Mouse (Mus musculus): ENCODE measurements around the gene Hk1.

DNA sequence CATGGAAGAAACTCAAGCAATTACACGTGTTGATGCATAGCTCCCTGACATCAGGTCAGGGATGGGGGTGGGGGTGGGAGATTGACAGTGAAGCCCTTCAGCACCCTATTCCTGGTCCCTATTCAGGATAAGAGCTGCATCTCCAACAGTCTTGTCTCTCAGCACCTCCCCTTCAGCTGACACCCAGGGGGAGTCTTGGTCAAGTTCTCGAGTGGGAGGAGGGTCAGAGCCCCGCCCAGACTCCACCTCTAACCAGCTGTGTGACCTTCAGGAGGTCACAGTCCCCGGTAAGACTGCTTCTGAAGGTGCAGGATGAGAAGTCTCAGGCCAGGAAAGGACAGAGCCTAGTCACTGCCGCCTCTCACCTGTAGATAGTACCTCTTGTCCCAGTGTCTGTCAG is 41.1 kb downstream of the Hk1 start:
- TF ChIP-seq CTCF (IDR thresholded peaks at IDR 0.05; ENCODE audit: control insufficient read depth, insufficient read depth, insufficient read length) (no peak), USF1 (IDR thresholded peaks at IDR 0.05; ENCODE audit: low read depth) (no peak), FOSL1 (IDR thresholded peaks at IDR 0.05; ENCODE audit: insufficient read depth, low read length, poor library complexity, severe bottlenecking) (no peak), MYOG (IDR thresholded peaks at IDR 0.05; ENCODE audit: control insufficient read depth, extremely low read depth, insufficient read length) (no peak)

Measured in C2C12 (cell line).